Mouse (Mus musculus) liver, adult 2 months (tissue): ENCODE results near the gene Ppm1g. TPM values are rescaled to one million over a fixed set of nuclear protein-coding genes. Genes with fewer than 3 reads are reported as not detected.
A peak's percentile ranks its signal among the peaks of the same experiment; 100 is the strongest.

ENCODE experiments used
- DNase-seq: peaks from one replicate; pipeline ENCODE4 v3.0.0-alpha.2; 2011; ENCODE audit warnings: low read depth, low spot score; ENCODE audit errors: extremely low read depth
- H3K27ac ChIP-seq: fragments of 200-500 bp; replicated peaks from 2 replicates; pipeline ENCODE4 v1.5.1; 2012; ENCODE audit warnings: low read depth, mild to moderate bottlenecking, control low read depth, inconsistent platforms, low read length; ENCODE audit not compliant: insufficient read depth
- H3K27me3 ChIP-seq: fragments of 200-500 bp; 2 replicates; pipeline ENCODE4 v1.6.1; 2012; ENCODE audit warnings: mild to moderate bottlenecking, moderate library complexity, low read length, inconsistent platforms; ENCODE audit not compliant: control insufficient read depth, insufficient read depth
- H3K36me3 ChIP-seq: fragments of 200-500 bp; 2 replicates; pipeline ENCODE4 v1.6.1; 2012; ENCODE audit warnings: low read length, inconsistent platforms; ENCODE audit not compliant: control insufficient read depth, insufficient read depth
- H3K4me1 ChIP-seq: fragments of 200-500 bp; 2 replicates; pipeline ENCODE4 v1.6.1; 2011; ENCODE audit warnings: low read length; ENCODE audit not compliant: control insufficient read depth, insufficient read depth
- H3K4me3 ChIP-seq: fragments of 200-500 bp; 2 replicates; pipeline ENCODE4 v1.5.1; 2011; ENCODE audit warnings: low read depth, mild to moderate bottlenecking, control low read depth, low read length, moderate library complexity; ENCODE audit not compliant: insufficient read depth
- H3K79me2 ChIP-seq: fragments of 200-500 bp; 2 replicates; pipeline ENCODE4 v1.6.1; 2012; ENCODE audit warnings: inconsistent platforms, mild to moderate bottlenecking, low read length, moderate library complexity; ENCODE audit not compliant: control insufficient read depth, insufficient read depth
- H3K9ac ChIP-seq: fragments of 200-500 bp; 2 replicates; pipeline ENCODE4 v1.6.1; 2012; ENCODE audit warnings: low read depth, mild to moderate bottlenecking, control low read depth, inconsistent platforms, low read length
- CTCF ChIP-seq: fragments of 200-500 bp; IDR thresholded peaks from 2 replicates; pipeline ENCODE4 v1.5.1; 2011; ENCODE audit warnings: low read depth, low read length, control low read depth
- POLR2A ChIP-seq: fragments of 200-500 bp; IDR thresholded peaks from 2 replicates; pipeline ENCODE4 v1.6.1; 2011; ENCODE audit warnings: low read length, control low read depth; ENCODE audit not compliant: insufficient read depth; ENCODE audit errors: extremely low read depth
- WGBS: fragments of 180-500 bp; shearing (Covaris S2); methylation state at CpG from one replicate; pipeline ENCODE4 v1.1.7; 2018; 5-methylcytosine and 5-hydroxymethylcytosine counted together
- polyA plus RNA-seq: library from polyadenylated mRNA; depleted of rRNA; stranded (reverse); fragments of >200 nt; gene quantifications from 2 replicates; pipeline ENCODE4 v1.2.3, GENCODE M21; 2012
- total RNA-seq: library from RNA; depleted of rRNA; stranded (reverse); fragments of >200 nt; gene quantifications from 2 replicates; pipeline ENCODE4 v1.2.3, GENCODE M21; 2014

The Ppm1g gene
- total and polyA plus RNA-seq, 2 experiments: 19.7 to 31.6 TPM

DNA sequence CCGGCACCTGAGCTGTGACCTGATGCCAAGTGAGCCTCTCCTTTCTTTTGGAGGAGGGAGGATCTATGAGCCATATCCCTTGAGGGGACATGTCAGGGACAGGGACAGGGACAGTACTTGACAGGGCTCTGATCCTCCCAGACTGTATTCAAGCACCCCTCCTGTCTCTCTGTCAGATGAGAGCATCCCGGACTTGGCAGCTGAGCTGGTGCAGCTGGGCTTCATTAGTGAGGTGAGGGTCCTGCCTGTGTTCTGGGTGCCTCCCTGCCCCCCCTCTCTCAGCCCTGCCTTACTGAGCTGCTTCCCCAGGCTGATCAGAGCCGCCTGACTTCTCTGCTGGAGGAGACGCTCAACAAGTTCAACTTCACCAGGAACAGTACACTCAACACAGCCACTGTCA lies 30.2 kb upstream of the Ppm1g start:
- H3K4me3 ChIP-seq: no peak overlapping the region
- H3K4me1 ChIP-seq: no peaks in the 10 kb centered on the region
- H3K9ac ChIP-seq: no peak overlapping the region
- TF ChIP-seq POLR2A (no peak), CTCF (no peak)
- H3K36me3 ChIP-seq: peaks cover 48% of the 10 kb centered on the region
- H3K27ac ChIP-seq: no peak overlapping the region
- whole genome bisulfite sequencing: 88% methylated on average over 4 of the region's 4 CpGs
- H3K79me2 ChIP-seq: no peaks in the 10 kb centered on the region
- no peak for DNase-seq
- H3K27me3 ChIP-seq: no peaks in the 10 kb centered on the region

DNA sequence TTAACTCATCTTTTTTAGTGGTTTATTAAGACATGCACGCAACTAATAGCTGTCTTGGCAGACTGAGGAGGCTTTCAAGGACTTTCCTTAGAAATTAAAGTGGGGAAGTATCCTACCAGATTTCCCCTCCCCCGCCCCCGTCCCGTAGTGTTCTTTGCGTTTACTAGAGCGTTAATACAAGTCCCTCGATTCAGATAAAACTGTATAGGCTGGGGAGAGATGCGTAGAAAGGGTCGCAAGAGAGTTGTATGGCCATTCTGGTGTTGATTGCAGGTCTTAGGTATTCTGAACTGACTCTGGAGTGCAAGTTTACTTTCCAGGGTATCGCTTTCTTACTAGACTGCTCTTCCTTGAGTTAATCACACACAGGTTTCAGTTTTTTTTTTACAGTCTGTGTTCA lies 21.7 kb upstream of the Ppm1g start:
- H3K9ac ChIP-seq: no peak overlapping the region; the same call in 1 of the 2 replicates

DNA sequence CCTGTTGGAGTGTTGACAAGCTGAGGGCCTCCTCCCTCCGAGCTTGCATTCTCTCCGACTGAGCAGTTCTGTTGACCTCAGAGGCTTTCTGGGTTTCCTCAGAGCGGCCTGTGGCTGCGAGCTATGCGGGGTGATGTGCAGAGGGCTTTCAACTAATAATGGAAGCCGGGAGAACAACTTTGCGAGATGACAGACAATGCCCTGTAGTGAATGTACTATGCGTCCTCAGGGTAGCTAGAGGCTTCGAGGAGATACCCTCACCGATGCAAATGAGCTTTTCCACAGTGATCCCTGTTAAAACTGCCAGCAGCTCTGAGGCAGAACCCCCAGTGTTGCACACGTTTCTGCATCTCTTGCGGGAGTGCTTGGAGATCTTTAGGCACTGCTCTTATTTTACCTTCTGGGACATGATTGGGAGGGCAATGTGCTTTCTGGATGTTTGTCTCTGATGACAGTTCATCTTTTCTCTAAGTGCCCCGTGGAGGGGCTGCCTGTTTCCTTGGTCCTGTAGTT lies 21.1 kb upstream of the Ppm1g start:
- H3K9ac ChIP-seq: peak overlapping the region; percentile 10
- H3K27ac ChIP-seq: peak overlapping the region; percentile 29; the same call in 1 of the 2 replicates
- TF ChIP-seq CTCF (no peak), POLR2A (no peak)
- 0% methylated on average over 13 of the region's 13 CpGs for WGBS
- H3K36me3 ChIP-seq: peaks cover 25% of the 10 kb centered on the region
- H3K27me3 ChIP-seq: no peaks in the 10 kb centered on the region
- peaks cover 4% of the 10 kb centered on the region; the same call in 1 of the 2 replicates for H3K79me2 ChIP-seq
- DNase-seq: peak; percentile 14
- peaks cover 4% of the 10 kb centered on the region for H3K4me1 ChIP-seq
- peak overlapping the region; percentile 48 for H3K4me3 ChIP-seq

More for the DNA sequence above, 21.7 kb upstream of the Ppm1g start:
- no peak overlapping the region for H3K4me3 ChIP-seq
- H3K79me2 ChIP-seq: peaks cover 4% of the 10 kb centered on the region; the same call in 1 of the 2 replicates
- 18% methylated on average over 10 of the region's 10 CpGs for WGBS
- no peak for DNase-seq
- no peak for TF ChIP-seq POLR2A
- H3K4me1 ChIP-seq: peaks cover 4% of the 10 kb centered on the region
- H3K27me3 ChIP-seq: no peaks in the 10 kb centered on the region
- no peak overlapping the region for H3K27ac ChIP-seq
- peaks cover 31% of the 10 kb centered on the region for H3K36me3 ChIP-seq

DNA sequence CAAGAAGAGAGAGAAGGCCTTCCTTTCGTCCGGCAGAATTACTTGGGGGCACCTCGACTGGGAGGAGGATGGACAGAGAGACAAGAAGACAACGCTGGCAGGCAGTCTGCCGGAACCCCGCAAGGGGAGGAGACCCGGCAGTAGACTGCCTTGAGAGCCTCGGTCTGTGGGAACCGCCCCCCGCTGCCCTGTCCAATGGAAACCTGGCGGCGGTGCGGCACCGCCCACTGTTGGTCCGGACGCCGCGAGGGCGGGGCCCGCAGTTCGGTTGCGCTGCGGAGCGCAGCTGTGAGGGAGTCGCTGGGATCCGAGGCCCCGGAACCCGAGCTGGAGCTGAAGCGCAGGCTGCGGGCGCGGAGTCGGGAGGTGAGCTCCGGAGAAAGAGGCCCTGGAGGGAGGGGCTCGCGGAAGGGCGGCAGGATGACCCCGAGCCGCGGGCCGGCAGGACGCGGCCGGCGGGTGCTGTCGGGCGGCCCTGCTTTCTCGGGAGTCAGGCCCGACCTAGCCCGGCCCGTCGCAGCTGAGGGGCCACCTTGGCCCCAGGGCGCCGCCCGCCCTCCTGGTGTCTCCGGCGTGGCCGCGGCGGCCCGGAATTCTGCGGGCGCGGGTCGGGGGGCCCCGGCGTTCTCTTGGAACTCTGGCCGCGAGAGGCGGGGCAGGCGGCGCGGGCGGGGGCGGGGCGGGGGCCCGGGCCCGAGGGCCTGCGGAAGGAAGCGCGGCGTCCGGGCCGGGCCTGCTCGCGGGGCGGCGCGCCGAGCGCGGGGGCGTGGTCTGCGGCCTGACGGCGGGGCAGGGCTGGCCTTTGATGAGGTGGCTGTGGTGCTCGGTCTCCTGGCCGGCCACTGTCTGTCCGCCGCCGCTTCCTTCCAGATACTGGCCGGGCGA lies 20.4 kb upstream of the Ppm1g start, which contains the start of the genes Nrbp1 and Gm9970:
Gene Nrbp1 (plus strand): TSS at position 228 of the 885 bp plus-strand sequence.
Gene Gm9970 (minus strand): TSS at position 596 of the 885 bp plus-strand sequence.
- DNase-seq: peak; percentile 77
- peak; percentile 79 for TF ChIP-seq POLR2A
- TF ChIP-seq CTCF: no peak
- WGBS: 1% methylated on average over 100 of the region's 103 CpGs
- H3K27ac ChIP-seq: peak within 1 kb of the TSS; percentile 95
- peak within 1 kb of the TSS; percentile 99 for H3K4me3 ChIP-seq
- peak within 1 kb of the TSS; percentile 97 for H3K9ac ChIP-seq
- H3K27me3 ChIP-seq: no peaks in the 10 kb centered on the region
- H3K79me2 ChIP-seq: peaks cover 4% of the 10 kb centered on the region; the same call in 1 of the 2 replicates
- H3K4me1 ChIP-seq: peaks cover 4% of the 10 kb centered on the region
- H3K36me3 ChIP-seq: peaks cover 20% of the 10 kb centered on the region

DNA sequence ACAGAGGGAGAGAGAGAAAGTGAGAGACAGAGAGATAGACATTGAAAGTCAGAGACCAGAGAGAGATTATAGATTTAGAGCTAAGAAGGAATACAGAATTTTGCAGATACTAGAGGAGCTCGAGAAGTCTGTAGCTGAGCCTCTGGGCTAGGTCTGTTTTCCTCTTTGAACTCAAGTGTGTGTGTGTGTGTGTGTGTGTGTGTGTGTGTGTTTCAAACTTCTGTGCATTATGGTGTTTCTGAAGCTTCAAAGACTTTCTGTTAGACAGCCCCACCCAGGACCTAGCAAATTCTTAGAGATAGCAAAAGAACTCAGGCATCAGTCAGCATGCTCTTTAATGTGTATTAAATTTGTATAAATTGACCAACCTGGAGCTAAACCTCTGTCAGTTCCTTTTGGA lies 6.2 kb upstream of the Ppm1g start:
- Histone ChIP-seq H3K27me3 (no peaks in the 10 kb centered on the region), H3K4me1 (no peaks in the 10 kb centered on the region), H3K9ac (no peak overlapping the region), H3K4me3 (no peak overlapping the region), H3K27ac (no peak overlapping the region), H3K36me3 (no peaks in the 10 kb centered on the region), H3K79me2 (no peaks in the 10 kb centered on the region)
- no peak for DNase-seq
- TF ChIP-seq CTCF (no peak), POLR2A (no peak)
- 74% methylated on average over 1 of the region's 1 CpGs for WGBS

DNA sequence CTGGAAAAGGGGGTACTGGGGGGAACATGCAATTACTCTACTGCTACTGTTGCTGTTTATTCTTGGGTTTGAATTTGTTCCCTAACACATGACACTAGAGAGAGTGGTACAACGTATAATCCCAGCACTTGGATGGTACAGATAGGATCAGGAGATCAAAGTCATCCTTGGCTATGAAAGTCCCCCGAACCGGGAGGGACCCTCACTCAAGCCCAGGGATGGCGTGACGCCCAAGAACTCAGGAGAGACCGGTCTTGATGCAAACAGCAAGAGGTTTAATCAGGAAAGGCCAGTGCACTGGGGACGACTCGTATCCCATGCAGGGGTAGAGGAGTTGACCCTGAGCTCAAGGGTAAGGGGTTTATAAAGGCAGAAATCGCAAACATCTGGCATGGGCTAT lies 2.2 kb upstream of the Ppm1g start:
- Histone ChIP-seq H3K27ac (no peak overlapping the region), H3K27me3 (no peaks in the 10 kb centered on the region), H3K4me1 (peaks cover 10% of the 10 kb centered on the region), H3K36me3 (no peaks in the 10 kb centered on the region), H3K4me3 (no peak overlapping the region), H3K79me2 (peaks cover 4% of the 10 kb centered on the region; the same call in 1 of the 2 replicates), H3K9ac (no peak overlapping the region)
- no peak for DNase-seq
- 97% methylated on average over 9 of the region's 9 CpGs for WGBS
- TF ChIP-seq POLR2A: no peak
- no peak for TF ChIP-seq CTCF
